In genomic region chr9:53764697-53765096, GRCm38 (mm10) we compare ENCODE assay signal across 20 mouse cellular contexts. TPM values are rescaled to one million over a fixed set of nuclear protein-coding genes. Genes with fewer than 3 reads are reported as not detected.
"Had no signal": no experiment of that assay in that cellular context is flagged by ENCODE, and none has a peak within 500 bp of the region (broad histone marks: within the 10 kb centered on the region; RNA-seq: fewer than 3 reads in every experiment).

No protein-coding gene starts in this region.

- H3K4me1 ChIP-seq: kidney, embryonic 15.5 days; liver, embryonic 13.5 days; neural tube, embryonic 12.5 days; neural tube, embryonic 15.5 days; stomach, embryonic 15.5 days had no signal

- DNase-seq: kidney, adult 8-10 months; kidney, postnatal 10 days; kidney, postnatal 4 days; layer of hippocampus, adult 9-11 months; liver, embryonic 13.5 days; lung, adult 2 months; lung, postnatal 14 days; midbrain, embryonic 14.5 days; retina, postnatal 1 day; right cerebral cortex, postnatal 25 days; spleen, adult 18-20 months; thymus, postnatal 25 days had no signal

- H3K9ac ChIP-seq: kidney, embryonic 15.5 days; liver, embryonic 13.5 days; neural tube, embryonic 12.5 days; neural tube, embryonic 15.5 days; stomach, embryonic 15.5 days had no signal

- H3K36me3 ChIP-seq: kidney, embryonic 15.5 days; liver, embryonic 13.5 days; neural tube, embryonic 12.5 days; neural tube, embryonic 15.5 days; stomach, embryonic 15.5 days had no signal

- H3K4me2 ChIP-seq: kidney, embryonic 15.5 days; liver, embryonic 13.5 days; midbrain, embryonic 11.5 days; neural tube, embryonic 12.5 days; neural tube, embryonic 15.5 days; stomach, embryonic 15.5 days had no signal

- H3K27ac ChIP-seq: kidney, embryonic 15.5 days; layer of hippocampus, adult 2 months; liver, embryonic 13.5 days; macrophage; neural tube, embryonic 12.5 days; neural tube, embryonic 15.5 days; stomach, embryonic 15.5 days had no signal

- H3K4me3 ChIP-seq: kidney, embryonic 15.5 days; layer of hippocampus, adult 2 months; liver, embryonic 13.5 days; neural tube, embryonic 12.5 days; neural tube, embryonic 15.5 days; stomach, embryonic 15.5 days had no signal

- H3K9me3 ChIP-seq: kidney, embryonic 15.5 days; liver, embryonic 13.5 days; neural tube, embryonic 15.5 days; stomach, embryonic 15.5 days had no signal

- H3K27me3 ChIP-seq: kidney, embryonic 15.5 days; neural tube, embryonic 12.5 days; neural tube, embryonic 15.5 days; stomach, embryonic 15.5 days had no signal

RNA-seq across cellular contexts. Expression of gene Slc35f2, which starts 6.6 kb away (rescaled TPM):
- polyA plus RNA-seq: macrophage had no signal

RNA-seq across cellular contexts. Expression of gene Rab39, which starts 58.7 kb away (rescaled TPM):
- total RNA-seq: megakaryocyte-erythroid progenitor cell, adult 5-6 weeks had no signal
